Mouse (Mus musculus) liver, adult 2 months (tissue): Measurements from ENCODE around the gene Trpm7.
"Not testable (repeated sequence)": the region's sequence is repeated elsewhere in the genome, so short reads cannot be mapped to it uniquely, and the experiment has no call there.

Experiments used
- CTCF ChIP-seq: fragments of 200-500 bp; IDR thresholded peaks from 2 replicates; pipeline ENCODE4 v1.5.1; 2011; ENCODE audit warnings: low read depth, low read length, control low read depth
- POLR2A ChIP-seq: fragments of 200-500 bp; IDR thresholded peaks from 2 replicates; pipeline ENCODE4 v1.6.1; 2011; ENCODE audit warnings: low read length, control low read depth; ENCODE audit not compliant: insufficient read depth; ENCODE audit errors: extremely low read depth

DNA sequence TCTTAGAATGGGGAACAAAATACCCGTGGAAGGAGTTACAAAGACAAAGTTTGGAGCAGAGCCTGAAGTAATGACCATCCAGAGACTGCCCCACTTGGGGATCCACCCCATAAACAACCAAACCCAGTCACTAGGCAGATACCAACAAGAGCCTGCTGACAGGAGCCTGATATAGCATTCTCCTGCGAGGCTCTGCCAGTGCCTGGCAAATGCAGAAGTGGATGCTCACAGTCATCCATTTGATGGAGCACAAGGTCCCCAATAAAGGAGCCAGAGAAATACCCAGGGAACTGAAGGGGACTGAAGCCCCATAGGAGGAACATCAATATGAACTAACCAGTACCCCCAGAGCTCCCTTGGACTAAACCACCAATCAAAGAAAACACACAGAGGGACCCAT is 6.7 kb upstream of the Trpm7 start:
- not testable (repeated sequence) for TF ChIP-seq CTCF, POLR2A
